12 mouse cellular contexts compared by ENCODE assay signal in genomic region chr5:34907910-34908725, GRCm38 (mm10). TPM values are rescaled to one million over a fixed set of nuclear protein-coding genes. Genes with fewer than 3 reads are reported as not detected.
A peak's percentile ranks its signal among the peaks of the same experiment; 100 is the strongest.
DNase-seq lines count a peak whose midpoint lies in the region; ATAC-seq lines count a peak whose summit lies in the region.
"Had no signal": no experiment of that assay in that cellular context is flagged by ENCODE, and none has a peak within 500 bp of the region (broad histone marks: within the 10 kb centered on the region; RNA-seq: fewer than 3 reads in every experiment).

Gene Msantd1, plus strand, starts transcription at chr5:34908012.

- 87% methylated on average over 6 of the region's 6 CpGs for WGBS in heart, embryonic 13.5 days
- 69% methylated on average over 6 of the region's 6 CpGs for WGBS in lung, embryonic 16.5 days
- 81% methylated on average over 6 of the region's 6 CpGs for WGBS in liver, embryonic 16.5 days (ENCODE audit: insufficient replicate concordance)
- 86% methylated on average over 6 of the region's 6 CpGs for WGBS in forebrain, embryonic 13.5 days

- no peaks in the 10 kb centered on the region for H3K27me3 ChIP-seq in heart, embryonic 13.5 days (replicated peaks)
- no peaks in the 10 kb centered on the region for H3K27me3 ChIP-seq in lung, embryonic 16.5 days (ENCODE audit: control insufficient read depth, insufficient read depth, low read depth, low read length)
- no peaks in the 10 kb centered on the region for H3K27me3 ChIP-seq in liver, embryonic 16.5 days (ENCODE audit: control insufficient read depth, insufficient read depth, low read depth, low read length)
- no peaks in the 10 kb centered on the region for H3K27me3 ChIP-seq in forebrain, embryonic 13.5 days

- H3K4me1 ChIP-seq in heart, embryonic 13.5 days, result peaks cover 23% of the 10 kb centered on the region
- H3K4me1 ChIP-seq in lung, embryonic 16.5 days (replicated peaks; ENCODE audit: control insufficient read depth, insufficient read depth, low read length), result peaks cover 6% of the 10 kb centered on the region; the same call in 1 of the 2 replicates
- peaks cover 29% of the 10 kb centered on the region for H3K4me1 ChIP-seq in liver, embryonic 16.5 days (ENCODE audit: control insufficient read depth, low read depth, low read length)
- peaks cover under 1% of the 10 kb centered on the region; the same call in 1 of the 2 replicates for H3K4me1 ChIP-seq in forebrain, embryonic 13.5 days

- DNase-seq in heart, postnatal 4 days, result no peak
- DNase-seq in lung, postnatal 25 days (ENCODE audit: low spot score), result no peak
- peak; percentile 71 for DNase-seq in thymus, postnatal 14 days
- DNase-seq in ovary, postnatal 36 days (ENCODE audit: low spot score), result no peak
- DNase-seq: adrenal gland, adult 2 months; cerebellum, adult 11-12 months; gastrocnemius, postnatal 36 days had no signal

- H3K27ac ChIP-seq in heart, embryonic 13.5 days (replicated peaks), result peak within 1 kb of the TSS; percentile 30; the same call in 1 of the 2 replicates
- peak within 1 kb of the TSS; percentile 92 for H3K27ac ChIP-seq in lung, embryonic 16.5 days (ENCODE audit: low read length)
- peak within 1 kb of the TSS; percentile 26 for H3K27ac ChIP-seq in liver, embryonic 16.5 days (ENCODE audit: low read length)
- no peak within 1 kb of the TSS for H3K27ac ChIP-seq in forebrain, embryonic 13.5 days
- H3K27ac ChIP-seq: kidney, postnatal 0 days had no signal

- no peak for ATAC-seq in heart, embryonic 13.5 days (ENCODE audit: extremely low read depth, insufficient number of reproducible peaks, low FRiP score, low TSS enrichment)
- no peak for ATAC-seq in lung, embryonic 16.5 days (ENCODE audit: low read depth)
- no peak for ATAC-seq in liver, embryonic 16.5 days (ENCODE audit: low read depth)
- ATAC-seq in forebrain, embryonic 13.5 days, result no peak

- H3K36me3 ChIP-seq in heart, embryonic 13.5 days, result peaks cover 84% of the 10 kb centered on the region
- H3K36me3 ChIP-seq in lung, embryonic 16.5 days (ENCODE audit: control insufficient read depth, insufficient read depth, low read length), result peaks cover 28% of the 10 kb centered on the region
- H3K36me3 ChIP-seq in liver, embryonic 16.5 days (ENCODE audit: control insufficient read depth, insufficient read depth), result peaks cover 21% of the 10 kb centered on the region
- peaks cover 82% of the 10 kb centered on the region for H3K36me3 ChIP-seq in forebrain, embryonic 13.5 days (ENCODE audit: poor library complexity, severe bottlenecking)

- peak within 1 kb of the TSS; percentile 1; the same call in 1 of the 2 replicates for H3K9ac ChIP-seq in heart, embryonic 13.5 days
- peak within 1 kb of the TSS; percentile 23; the same call in 1 of the 2 replicates for H3K9ac ChIP-seq in lung, embryonic 16.5 days (ENCODE audit: low read length)
- no peak within 1 kb of the TSS; the same call in 1 of the 2 replicates for H3K9ac ChIP-seq in liver, embryonic 16.5 days (ENCODE audit: low read depth, low read length)
- H3K9ac ChIP-seq in forebrain, embryonic 13.5 days, result no peak within 1 kb of the TSS

- H3K4me2 ChIP-seq in heart, embryonic 13.5 days, result no peak within 1 kb of the TSS
- H3K4me2 ChIP-seq in lung, embryonic 16.5 days (ENCODE audit: low read depth, low read length), result no peak within 1 kb of the TSS
- H3K4me2 ChIP-seq in liver, embryonic 16.5 days (ENCODE audit: low read depth, low read length), result no peak within 1 kb of the TSS
- no peak within 1 kb of the TSS for H3K4me2 ChIP-seq in forebrain, embryonic 13.5 days

- H3K9me3 ChIP-seq in heart, embryonic 13.5 days, result no peaks in the 10 kb centered on the region
- no peaks in the 10 kb centered on the region for H3K9me3 ChIP-seq in lung, embryonic 16.5 days (ENCODE audit: control insufficient read depth, low read length)
- no peaks in the 10 kb centered on the region for H3K9me3 ChIP-seq in liver, embryonic 16.5 days (replicated peaks; ENCODE audit: control insufficient read depth, low read length)
- H3K9me3 ChIP-seq in forebrain, embryonic 13.5 days (replicated peaks), result no peaks in the 10 kb centered on the region

- H3K4me3 ChIP-seq in heart, embryonic 13.5 days, result no peak within 1 kb of the TSS
- no peak within 1 kb of the TSS for H3K4me3 ChIP-seq in lung, embryonic 16.5 days (ENCODE audit: low read length)
- no peak within 1 kb of the TSS for H3K4me3 ChIP-seq in liver, embryonic 16.5 days (ENCODE audit: low read depth, low read length)
- H3K4me3 ChIP-seq in forebrain, embryonic 13.5 days, result no peak within 1 kb of the TSS

RNA-seq across cellular contexts. Expression of gene Msantd1, which starts in this region (rescaled TPM):
- 0.52 TPM in 1 of 2 replicates, not detected in the other for polyA plus RNA-seq in heart, embryonic 13.5 days (2015; fragmentation: Nextera tagmentation; extraction: Ambion mirVana)
- under 1 TPM; 0.19 to 0.90 TPM for total RNA-seq in heart, postnatal 4 days (2021)
- 0.85 and 1.1 TPM in 2 replicates for polyA plus RNA-seq in lung, embryonic 16.5 days (2015; fragmentation: Nextera tagmentation; extraction: Ambion mirVana)
- polyA plus RNA-seq in liver, embryonic 16.5 days (2015; fragmentation: Nextera tagmentation; extraction: Ambion mirVana), result 0.09 and 0.37 TPM in 2 replicates
- polyA plus RNA-seq in forebrain, embryonic 13.5 days (2015; fragmentation: Nextera tagmentation; extraction: Ambion mirVana), result 2.2 and 3.9 TPM in 2 replicates

Comparison
In these comparisons a context has a peak if more than half of its experiments do, and no peak if none do; other contexts are left out.
1. H3K9ac ChIP-seq: peak in heart, embryonic 13.5 days (single experiment) and lung, embryonic 16.5 days (single experiment); none in liver, embryonic 16.5 days (single experiment) and forebrain, embryonic 13.5 days (single experiment).